Mouse (Mus musculus): ENCODE measurements around the gene Adam21. TPM values are rescaled to one million over a fixed set of nuclear protein-coding genes. Genes with fewer than 3 reads are reported as not detected.
"Not testable (repeated sequence)": the region's sequence is repeated elsewhere in the genome, so short reads cannot be mapped to it uniquely, and the experiment has no call there.

Gene Adam21
- polyA plus RNA-seq, 1 experiment from 2014 or later, result 0.56 TPM

DNA sequence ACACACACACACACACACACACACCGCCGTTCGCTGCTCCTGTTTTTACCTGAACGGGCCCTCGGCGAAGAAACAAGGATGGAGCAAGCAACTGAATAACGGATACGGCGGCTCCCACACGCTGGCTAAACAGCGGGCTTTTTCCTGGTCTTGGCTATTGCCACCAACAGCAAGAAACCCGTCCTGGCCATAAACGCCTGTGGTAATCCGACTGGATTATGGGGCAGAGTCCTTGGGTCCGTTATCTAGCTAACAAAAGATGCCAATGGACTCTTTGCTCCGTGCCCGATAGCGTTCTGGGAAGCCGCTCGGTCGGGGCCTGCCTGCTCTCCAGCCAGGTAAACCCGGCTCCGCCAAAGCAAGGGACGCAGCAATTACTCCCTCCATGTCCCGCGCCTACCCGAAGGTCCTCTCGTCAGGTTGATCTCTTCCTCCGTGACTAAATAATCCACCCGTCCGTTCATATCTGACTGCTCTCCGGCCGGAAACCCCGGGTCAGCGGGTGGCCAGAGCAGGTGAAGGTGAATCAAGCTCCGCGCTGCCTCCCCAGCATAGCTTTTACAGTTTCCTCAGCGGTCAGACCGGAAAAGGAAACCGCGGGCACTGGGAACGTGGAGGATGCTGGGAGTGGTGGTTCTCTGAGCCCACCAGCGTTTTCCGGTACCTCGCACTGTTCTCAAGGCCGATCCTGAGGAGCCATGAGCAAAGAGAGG lies 35.8 kb downstream of the Adam21 start, which contains the start of the genes Gm20498 and Synj2bp:
Gene Gm20498 (minus strand): TSS at position 590 of the 713 bp plus-strand sequence.
Gene Synj2bp (minus strand): TSS at position 596 of the 713 bp plus-strand sequence.
- H3K4me1 ChIP-seq, result peaks cover 17% of the 10 kb centered on the region
- no peaks in the 10 kb centered on the region for H3K27me3 ChIP-seq
- peak within 1 kb of the TSS; percentile 87 for H3K9ac ChIP-seq (replicated peaks)
- peak within 1 kb of the TSS; percentile 78 for H3K4me3 ChIP-seq
- H3K4me2 ChIP-seq (replicated peaks), result peak within 1 kb of the TSS; percentile 88
- WGBS, result under 1% methylated on average over 46 of the region's 46 CpGs
- no peaks in the 10 kb centered on the region for H3K36me3 ChIP-seq
- H3K9me3 ChIP-seq, result no peaks in the 10 kb centered on the region
- ATAC-seq (ENCODE audit: low FRiP score, low read depth), result peak; percentile 93
- H3K27ac ChIP-seq (replicated peaks), result peak within 1 kb of the TSS; percentile 71

DNA sequence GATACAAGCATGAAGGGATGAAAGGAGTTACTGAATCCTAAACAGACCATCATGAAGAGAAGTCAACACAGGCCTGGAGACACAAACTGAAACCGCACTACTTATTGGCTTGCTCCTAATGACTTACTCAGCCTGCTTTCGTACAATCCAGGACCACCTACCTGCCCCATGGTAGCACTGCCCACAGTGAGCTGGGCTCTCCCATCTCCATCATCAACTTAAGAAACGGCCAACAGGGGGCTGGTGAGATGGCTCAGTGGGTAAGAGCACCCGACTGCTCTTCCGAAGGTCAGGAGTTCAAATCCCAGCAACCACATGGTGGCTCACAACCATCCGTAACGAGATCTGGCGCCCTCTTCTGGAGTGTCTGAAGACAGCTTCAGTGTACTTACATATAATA lies 37.7 kb downstream of the Adam21 start:
- not testable (repeated sequence) for H3K27me3 ChIP-seq; H3K27ac ChIP-seq (replicated peaks); H3K9me3 ChIP-seq; H3K4me3 ChIP-seq; ATAC-seq (ENCODE audit: low FRiP score, low read depth); H3K9ac ChIP-seq (replicated peaks); H3K36me3 ChIP-seq; H3K4me2 ChIP-seq (replicated peaks)
- 63% methylated on average over 8 of the region's 8 CpGs for WGBS
- peaks cover 17% of the 10 kb centered on the region for H3K4me1 ChIP-seq

Other genes starting within 250 kb of the Adam21 start
- 1.8 and 2.6 TPM in 2 replicates for gene Slc8a3, start 235.3 kb downstream of the Adam21 start, polyA plus RNA-seq (2016; fragmentation: Nextera tagmentation; extraction: Ambion mirVana)
- 0.26 and 0.50 TPM in 2 replicates for gene Gm4787, start 189.0 kb downstream of the Adam21 start, polyA plus RNA-seq (2016; fragmentation: Nextera tagmentation; extraction: Ambion mirVana)
- gene Adam4, start 146.5 kb downstream of the Adam21 start, polyA plus RNA-seq (2016; fragmentation: Nextera tagmentation; extraction: Ambion mirVana), result 0.56 and 0.80 TPM in 2 replicates
- 133 and 143 TPM in 2 replicates for gene Cox16, start 83.3 kb downstream of the Adam21 start, polyA plus RNA-seq (2016; fragmentation: Nextera tagmentation; extraction: Ambion mirVana)
- gene Gm20498, start 35.6 kb downstream of the Adam21 start, polyA plus RNA-seq (2016; fragmentation: Nextera tagmentation; extraction: Ambion mirVana), result 26.2 and 34.3 TPM in 2 replicates
- gene Synj2bp, start 35.6 kb downstream of the Adam21 start, polyA plus RNA-seq (2016; fragmentation: Nextera tagmentation; extraction: Ambion mirVana), result 35.1 and 36.1 TPM in 2 replicates
- gene Med6, start 26.5 kb upstream of the Adam21 start, polyA plus RNA-seq (2016; fragmentation: Nextera tagmentation; extraction: Ambion mirVana), result 65.2 and 67.0 TPM in 2 replicates
- 3.5 and 5.2 TPM in 2 replicates for gene Ttc9, start 62.8 kb upstream of the Adam21 start, polyA plus RNA-seq (2016; fragmentation: Nextera tagmentation; extraction: Ambion mirVana)
- 5.6 and 6.2 TPM in 2 replicates for gene Map3k9, start 212.7 kb upstream of the Adam21 start, polyA plus RNA-seq (2016; fragmentation: Nextera tagmentation; extraction: Ambion mirVana)

Measured in midbrain, embryonic 12.5 days (tissue).